Mouse (Mus musculus): ENCODE results near the gene Rbpj. TPM values are rescaled to one million over a fixed set of nuclear protein-coding genes. Genes with fewer than 3 reads are reported as not detected.

Rbpj gene
- polyA plus RNA-seq, 1 experiment from 2014 or later, result 48.7 TPM

GRCm38 (mm10) chr5:53451829-53452228 is 14.1 kb upstream of the Rbpj start:
- no peak overlapping the region for H3K27ac ChIP-seq
- 93% methylated on average over 8 of the region's 8 CpGs for WGBS

DNA sequence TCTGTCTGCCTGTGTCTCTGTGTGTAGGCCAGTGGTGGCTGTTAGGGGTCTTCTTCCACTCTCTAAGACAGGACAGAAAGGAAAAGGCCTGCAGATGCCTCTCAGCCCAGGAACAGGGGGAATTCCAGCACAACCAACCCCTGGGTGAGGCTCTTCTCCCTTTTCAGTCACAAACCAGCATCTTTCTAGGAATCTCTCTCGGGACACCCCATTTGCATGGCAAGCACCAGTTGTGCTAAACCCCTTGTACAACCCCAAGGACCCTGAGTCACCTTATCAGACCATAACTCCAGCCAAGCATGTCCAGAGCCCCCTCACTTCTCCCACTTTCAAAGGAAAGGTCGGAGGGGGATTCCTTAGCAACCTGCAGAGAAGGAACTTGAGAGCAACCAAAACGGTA is 13.0 kb upstream of the Rbpj start:
- H3K4me1 ChIP-seq, result no peaks in the 10 kb centered on the region
- no peak overlapping the region for H3K27ac ChIP-seq
- no peaks in the 10 kb centered on the region for H3K9me3 ChIP-seq (replicated peaks)
- 73% methylated on average over 3 of the region's 3 CpGs for WGBS
- no peaks in the 10 kb centered on the region for H3K27me3 ChIP-seq
- no peak for ATAC-seq
- no peak overlapping the region for H3K4me3 ChIP-seq
- H3K36me3 ChIP-seq (ENCODE audit: poor library complexity, severe bottlenecking), result no peaks in the 10 kb centered on the region
- H3K9ac ChIP-seq, result no peak overlapping the region
- H3K4me2 ChIP-seq, result no peak overlapping the region

More at GRCm38 (mm10) chr5:53451829-53452228, 14.1 kb upstream of the Rbpj start:
- Histone ChIP-seq H3K9me3 (replicated peaks) (no peaks in the 10 kb centered on the region), H3K4me3 (no peak overlapping the region), H3K36me3 (ENCODE audit: poor library complexity, severe bottlenecking) (no peaks in the 10 kb centered on the region), H3K27me3 (no peaks in the 10 kb centered on the region), H3K4me1 (no peaks in the 10 kb centered on the region), H3K4me2 (no peak overlapping the region), H3K9ac (no peak overlapping the region)
- ATAC-seq, result no peak

- Histone ChIP-seq H3K27me3 (no peaks in the 10 kb centered on the region), H3K9ac (no peak overlapping the region), H3K9me3 (replicated peaks) (no peaks in the 10 kb centered on the region), H3K4me1 (no peaks in the 10 kb centered on the region), H3K4me2 (no peak overlapping the region), H3K36me3 (ENCODE audit: poor library complexity, severe bottlenecking) (no peaks in the 10 kb centered on the region), H3K4me3 (no peak overlapping the region), H3K27ac (no peak overlapping the region)
- ATAC-seq, result no peak
- 90% methylated on average over 9 of the region's 9 CpGs for WGBS
Measured at GRCm38 (mm10) chr5:53454706-53455105, 11.2 kb upstream of the Rbpj start.

GRCm38 (mm10) chr5:53455459-53455858 is 10.5 kb upstream of the Rbpj start:
- WGBS, result 95% methylated on average over 5 of the region's 5 CpGs
- H3K4me3 ChIP-seq, result no peak overlapping the region
- no peak overlapping the region for H3K4me2 ChIP-seq
- ATAC-seq, result no peak
- no peaks in the 10 kb centered on the region for H3K36me3 ChIP-seq (ENCODE audit: poor library complexity, severe bottlenecking)
- no peaks in the 10 kb centered on the region for H3K27me3 ChIP-seq
- H3K4me1 ChIP-seq, result no peaks in the 10 kb centered on the region
- H3K27ac ChIP-seq, result no peak overlapping the region
- no peak overlapping the region for H3K9ac ChIP-seq
- no peaks in the 10 kb centered on the region for H3K9me3 ChIP-seq (replicated peaks)

DNA sequence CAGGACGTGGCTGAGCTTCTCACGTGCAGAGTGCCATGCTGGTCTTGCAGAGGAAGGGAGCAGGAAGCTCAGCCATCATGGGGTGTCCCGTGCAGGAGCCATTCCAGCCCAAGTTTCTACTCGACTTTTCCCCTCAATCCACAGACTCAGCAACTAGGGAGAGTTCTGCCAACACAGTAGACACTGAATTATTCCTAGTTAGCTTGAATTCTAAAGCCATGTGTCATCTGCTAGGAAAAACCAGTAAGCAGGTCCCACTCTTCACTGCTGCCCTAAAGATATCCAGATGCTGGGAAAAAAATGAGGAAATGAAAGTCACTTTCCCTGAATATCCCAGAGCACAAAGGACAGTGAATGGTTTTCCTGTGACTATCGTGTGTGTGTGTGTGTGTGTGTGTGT is 5.8 kb upstream of the Rbpj start:
- Histone ChIP-seq H3K9me3 (replicated peaks) (no peaks in the 10 kb centered on the region), H3K4me3 (no peak overlapping the region), H3K4me2 (no peak overlapping the region), H3K27me3 (no peaks in the 10 kb centered on the region), H3K27ac (no peak overlapping the region), H3K4me1 (peaks cover 4% of the 10 kb centered on the region; the same call in 1 of the 2 replicates), H3K9ac (no peak overlapping the region), H3K36me3 (ENCODE audit: poor library complexity, severe bottlenecking) (no peaks in the 10 kb centered on the region)
- WGBS, result 82% methylated on average over 5 of the region's 5 CpGs
- no peak for ATAC-seq

DNA sequence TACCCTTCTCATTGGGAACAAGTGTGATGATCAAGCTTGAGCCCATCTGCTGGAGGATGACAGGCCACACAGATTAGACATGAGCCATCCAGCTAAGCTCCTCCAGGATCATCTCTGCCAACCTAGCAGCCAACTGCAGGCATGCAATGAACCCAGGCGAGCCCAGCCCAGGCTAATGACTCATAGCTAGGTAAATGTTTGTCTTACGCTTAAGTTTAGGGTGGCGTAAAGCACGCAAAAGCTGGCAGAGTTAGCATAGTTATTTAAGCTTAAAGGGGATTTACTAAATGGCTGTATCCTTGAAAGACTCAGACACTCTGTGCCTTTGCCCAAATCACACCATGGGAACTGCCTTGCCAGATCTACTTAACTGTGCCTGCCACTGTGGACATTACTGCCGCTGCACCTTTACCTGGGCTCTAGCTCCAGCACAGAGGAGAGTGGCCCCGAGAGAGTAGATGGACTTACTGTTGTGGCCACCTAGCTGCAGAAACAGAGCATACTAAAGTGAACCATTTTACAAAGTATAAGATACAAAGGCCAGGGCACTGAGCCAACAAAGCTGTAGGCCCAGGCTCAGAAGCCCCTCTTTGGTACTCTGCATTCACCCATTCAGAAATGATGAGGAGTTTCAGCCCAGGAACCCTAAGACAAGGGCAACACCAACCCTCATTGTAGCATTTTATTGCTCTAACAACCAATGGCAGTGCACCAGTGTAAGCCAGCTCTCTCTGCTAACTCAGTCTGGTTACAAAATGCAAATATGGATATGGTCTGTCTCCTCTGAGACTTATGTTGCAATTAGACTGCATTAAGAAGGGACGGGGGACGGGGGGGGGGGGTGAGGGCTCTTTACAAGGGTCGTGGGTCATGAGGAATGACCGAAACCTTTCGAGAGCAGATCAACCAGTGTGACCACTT is 2.6 kb upstream of the Rbpj start:
- peaks cover 4% of the 10 kb centered on the region; the same call in 1 of the 2 replicates for H3K4me1 ChIP-seq
- H3K9me3 ChIP-seq (replicated peaks), result no peaks in the 10 kb centered on the region
- H3K27me3 ChIP-seq, result no peaks in the 10 kb centered on the region
- WGBS, result 91% methylated on average over 11 of the region's 11 CpGs
- H3K4me2 ChIP-seq, result no peak overlapping the region
- no peak overlapping the region for H3K27ac ChIP-seq
- no peak for ATAC-seq
- no peaks in the 10 kb centered on the region for H3K36me3 ChIP-seq (ENCODE audit: poor library complexity, severe bottlenecking)
- H3K9ac ChIP-seq, result no peak overlapping the region
- no peak overlapping the region for H3K4me3 ChIP-seq

GRCm38 (mm10) chr5:53466422-53467333 is 726 bp downstream of the Rbpj start:
- no peak overlapping the region for H3K9ac ChIP-seq
- H3K27me3 ChIP-seq, result 0 out of 2 replicates have a peak, but pooled peaks cover 4% of the 10 kb centered on the region
- peaks cover 8% of the 10 kb centered on the region; the same call in 1 of the 2 replicates for H3K4me1 ChIP-seq
- H3K4me2 ChIP-seq, result no peak overlapping the region
- H3K9me3 ChIP-seq (replicated peaks), result no peaks in the 10 kb centered on the region
- H3K36me3 ChIP-seq (ENCODE audit: poor library complexity, severe bottlenecking), result no peaks in the 10 kb centered on the region
- H3K4me3 ChIP-seq, result no peak overlapping the region
- no peak for ATAC-seq
- no peak overlapping the region for H3K27ac ChIP-seq
- 78% methylated on average over 16 of the region's 16 CpGs for WGBS

DNA sequence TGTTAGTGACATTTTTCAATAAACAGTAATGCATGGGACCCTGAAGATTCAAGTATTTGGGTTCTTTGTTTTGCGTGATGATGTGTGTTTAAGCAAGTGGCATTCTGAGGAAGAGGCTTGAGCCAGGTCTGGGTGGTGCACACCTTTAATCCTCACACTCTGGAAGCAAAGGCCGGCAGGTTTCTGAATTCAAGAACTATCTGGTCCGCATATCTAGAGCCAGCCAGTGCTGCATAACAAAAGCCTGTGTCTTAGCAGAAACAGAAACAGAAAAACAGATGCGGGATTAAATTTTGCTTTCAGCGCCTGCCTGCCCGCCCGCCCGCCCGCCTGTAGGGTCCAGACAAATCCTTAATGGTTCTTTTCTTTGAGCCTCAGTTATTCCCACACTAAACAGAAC is 1.6 kb downstream of the Rbpj start:
- WGBS, result 68% methylated on average over 9 of the region's 9 CpGs
- peaks cover 8% of the 10 kb centered on the region; the same call in 1 of the 2 replicates for H3K4me1 ChIP-seq
- H3K9me3 ChIP-seq (replicated peaks), result no peaks in the 10 kb centered on the region
- no peak overlapping the region for H3K4me2 ChIP-seq
- no peak for ATAC-seq
- H3K9ac ChIP-seq, result no peak overlapping the region
- no peaks in the 10 kb centered on the region for H3K36me3 ChIP-seq (ENCODE audit: poor library complexity, severe bottlenecking)
- H3K27ac ChIP-seq, result no peak overlapping the region
- H3K27me3 ChIP-seq, result 0 out of 2 replicates have a peak, but pooled peaks cover 4% of the 10 kb centered on the region
- no peak overlapping the region for H3K4me3 ChIP-seq

DNA sequence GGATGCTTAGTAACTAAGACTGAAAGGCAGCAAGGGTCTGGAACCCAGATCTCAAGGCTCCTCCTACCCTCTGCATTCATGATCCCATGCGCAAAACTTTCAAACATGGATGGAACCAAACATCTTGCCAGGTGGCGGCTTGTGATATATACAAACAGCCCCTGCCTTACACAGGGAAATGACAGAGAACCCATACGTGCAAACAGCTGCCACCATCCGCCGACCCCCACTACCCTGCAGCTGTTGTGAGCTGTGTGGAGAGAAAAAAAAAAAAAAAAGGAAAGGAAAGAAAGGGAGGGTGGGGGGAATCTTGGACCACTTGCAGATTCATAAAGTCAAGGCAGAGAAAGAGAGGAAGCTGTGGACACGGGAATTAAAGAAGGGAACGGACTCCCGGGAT is 2.4 kb downstream of the Rbpj start:
- Histone ChIP-seq H3K27me3 (0 out of 2 replicates have a peak, but pooled peaks cover 4% of the 10 kb centered on the region), H3K4me3 (no peak overlapping the region), H3K9me3 (replicated peaks) (no peaks in the 10 kb centered on the region), H3K36me3 (ENCODE audit: poor library complexity, severe bottlenecking) (no peaks in the 10 kb centered on the region), H3K4me2 (no peak overlapping the region), H3K27ac (no peak overlapping the region), H3K9ac (no peak overlapping the region), H3K4me1 (peaks cover 7% of the 10 kb centered on the region; the same call in 1 of the 2 replicates)
- no peak for ATAC-seq
- WGBS, result 65% methylated on average over 8 of the region's 8 CpGs

GRCm38 (mm10) chr5:53469098-53469776 is 3.3 kb downstream of the Rbpj start:
- Histone ChIP-seq H3K36me3 (ENCODE audit: poor library complexity, severe bottlenecking) (no peaks in the 10 kb centered on the region), H3K4me1 (0 out of 2 replicates have a peak, but pooled peaks cover 4% of the 10 kb centered on the region), H3K27ac (no peak overlapping the region), H3K9me3 (replicated peaks) (no peaks in the 10 kb centered on the region), H3K9ac (no peak overlapping the region), H3K4me2 (no peak overlapping the region), H3K4me3 (no peak overlapping the region), H3K27me3 (0 out of 2 replicates have a peak, but pooled peaks cover 4% of the 10 kb centered on the region)
- WGBS, result 84% methylated on average over 6 of the region's 6 CpGs
- no peak for ATAC-seq

GRCm38 (mm10) chr5:53469777-53470131 is 3.8 kb downstream of the Rbpj start:
- no peak for ATAC-seq
- H3K9ac ChIP-seq, result no peak overlapping the region
- 0 out of 2 replicates have a peak, but pooled peaks cover 4% of the 10 kb centered on the region for H3K4me1 ChIP-seq
- no peaks in the 10 kb centered on the region for H3K36me3 ChIP-seq (ENCODE audit: poor library complexity, severe bottlenecking)
- H3K4me2 ChIP-seq, result no peak overlapping the region
- WGBS, result 57% methylated on average over 9 of the region's 9 CpGs
- H3K27me3 ChIP-seq, result 0 out of 2 replicates have a peak, but pooled peaks cover 4% of the 10 kb centered on the region
- no peaks in the 10 kb centered on the region for H3K9me3 ChIP-seq (replicated peaks)
- H3K4me3 ChIP-seq, result no peak overlapping the region
- H3K27ac ChIP-seq, result no peak overlapping the region
